Comparison of ENCODE assay signal across 15 mouse cellular contexts in the genomic region with DNA sequence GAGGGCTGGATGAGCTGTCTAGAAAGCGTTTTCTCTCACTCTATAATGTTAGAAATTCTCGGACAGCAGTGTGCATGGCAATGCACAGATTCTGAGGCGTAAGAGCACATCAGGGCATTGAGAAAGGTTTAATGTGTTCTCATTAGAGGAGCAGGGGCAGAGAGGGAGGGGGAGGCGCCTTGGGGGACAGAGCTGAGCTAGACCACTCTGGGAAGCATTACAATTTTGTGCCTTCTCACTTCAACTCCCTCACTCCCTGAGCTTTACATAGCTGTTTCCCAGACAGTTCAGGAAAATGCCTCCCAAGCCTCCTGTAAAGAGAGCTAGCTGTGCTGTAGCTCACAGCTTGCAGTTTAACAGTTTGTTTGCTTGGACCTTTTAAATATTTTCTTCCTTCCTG.
DNase-seq lines count a peak whose midpoint lies in the region; ATAC-seq and TF ChIP-seq lines count a peak whose summit lies in the region.
"Had no signal": no experiment of that assay in that cellular context is flagged by ENCODE, and none has a peak within 500 bp of the region (broad histone marks: within the 10 kb centered on the region; RNA-seq: fewer than 3 reads in every experiment).

No protein-coding gene starts in this region.

- no peak for ATAC-seq in forebrain, postnatal 0 days
- ATAC-seq in limb, embryonic 15.5 days (ENCODE audit: insufficient number of reproducible peaks, low FRiP score, low TSS enrichment, low read depth) = no peak
- no peak for ATAC-seq in intestine, embryonic 16.5 days
- ATAC-seq: liver, postnatal 0 days had no signal

- TF ChIP-seq CTCF in forebrain, postnatal 0 days (IDR thresholded peaks at IDR 0.05; ENCODE audit: low read depth) = no peak

- H3K27ac ChIP-seq in forebrain, embryonic 10.5 days = peak overlapping the region; percentile 83
- H3K27ac ChIP-seq in forebrain, postnatal 0 days (ENCODE audit: low read depth, low read length) = no peak overlapping the region
- H3K27ac ChIP-seq in limb, embryonic 15.5 days = peak overlapping the region; percentile 69
- no peak overlapping the region for H3K27ac ChIP-seq in intestine, embryonic 16.5 days (ENCODE audit: low read length)
- H3K27ac ChIP-seq: left cerebral cortex, adult 2 months had no signal

- DNase-seq in forebrain, embryonic 10.5 days (ENCODE audit: extremely low spot score, low spot score) = peak; percentile 38
- DNase-seq in forebrain, postnatal 0 days = no peak
- DNase-seq in forelimb bud, embryonic 11.5 days (ENCODE audit: low read depth, low spot score) = peak; percentile 20
- peak; percentile 46 for DNase-seq in retina, embryonic 14.5 days (ENCODE audit: low spot score)
- DNase-seq in gastrocnemius, postnatal 4 days (ENCODE audit: low spot score in 2 of 2) = no peak
- no peak for DNase-seq in left cerebral cortex, adult 11 months (ENCODE audit: low spot score)
- DNase-seq: gastrocnemius, postnatal 10 days; heart, postnatal 14 days; kidney, postnatal 10 days; liver, postnatal 0 days; right cerebral cortex, postnatal 25 days; thymus, adult 18-20 months had no signal

- H3K4me1 ChIP-seq in forebrain, embryonic 10.5 days = peaks cover 67% of the 10 kb centered on the region
- peaks cover 7% of the 10 kb centered on the region; the same call in 1 of the 2 replicates for H3K4me1 ChIP-seq in forebrain, postnatal 0 days (ENCODE audit: insufficient read depth)
- peaks cover 22% of the 10 kb centered on the region for H3K4me1 ChIP-seq in limb, embryonic 15.5 days
- no peaks in the 10 kb centered on the region for H3K4me1 ChIP-seq in intestine, embryonic 16.5 days (ENCODE audit: control insufficient read depth, insufficient read depth, low read length)

- no peaks in the 10 kb centered on the region for H3K27me3 ChIP-seq in forebrain, embryonic 10.5 days (ENCODE audit: poor library complexity, severe bottlenecking)
- no peaks in the 10 kb centered on the region for H3K27me3 ChIP-seq in forebrain, postnatal 0 days (ENCODE audit: insufficient read depth, low read length)
- no peaks in the 10 kb centered on the region for H3K27me3 ChIP-seq in limb, embryonic 15.5 days
- no peaks in the 10 kb centered on the region for H3K27me3 ChIP-seq in intestine, embryonic 16.5 days (replicated peaks; ENCODE audit: control insufficient read depth, insufficient read depth, low read length)

- no peaks in the 10 kb centered on the region for H3K36me3 ChIP-seq in forebrain, embryonic 10.5 days (replicated peaks)
- no peaks in the 10 kb centered on the region for H3K36me3 ChIP-seq in forebrain, postnatal 0 days (ENCODE audit: insufficient read depth)
- H3K36me3 ChIP-seq in limb, embryonic 15.5 days = no peaks in the 10 kb centered on the region
- H3K36me3 ChIP-seq in intestine, embryonic 16.5 days (ENCODE audit: control insufficient read depth, insufficient read depth, low read length) = no peaks in the 10 kb centered on the region

- peak overlapping the region; percentile 24; the same call in 1 of the 2 replicates for H3K4me3 ChIP-seq in forebrain, embryonic 10.5 days
- H3K4me3 ChIP-seq in forebrain, postnatal 0 days (ENCODE audit: low read depth, low read length) = no peak overlapping the region
- H3K4me3 ChIP-seq in limb, embryonic 15.5 days = no peak overlapping the region
- H3K4me3 ChIP-seq in intestine, embryonic 16.5 days (ENCODE audit: low read length) = no peak overlapping the region
- H3K4me3 ChIP-seq: left cerebral cortex, adult 2 months had no signal

- WGBS in forebrain, embryonic 10.5 days = 18% methylated on average over 4 of the region's 4 CpGs
- WGBS in forebrain, postnatal 0 days = 11% methylated on average over 4 of the region's 4 CpGs
- 15% methylated on average over 4 of the region's 4 CpGs for WGBS in limb, embryonic 15.5 days
- WGBS in intestine, embryonic 16.5 days = 40% methylated on average over 4 of the region's 4 CpGs

- no peak overlapping the region for H3K4me2 ChIP-seq in forebrain, postnatal 0 days (ENCODE audit: low read depth)
- 0 out of 2 replicates have a peak overlapping the region, but pooled peaks have one; percentile 12 for H3K4me2 ChIP-seq in limb, embryonic 15.5 days
- H3K4me2 ChIP-seq in intestine, embryonic 16.5 days (ENCODE audit: low read depth, low read length) = no peak overlapping the region

- H3K9ac ChIP-seq in forebrain, postnatal 0 days = no peak overlapping the region
- H3K9ac ChIP-seq in limb, embryonic 15.5 days = no peak overlapping the region
- no peak overlapping the region for H3K9ac ChIP-seq in intestine, embryonic 16.5 days (ENCODE audit: low read depth, low read length)
- H3K9ac ChIP-seq: liver, postnatal 0 days had no signal

- no peaks in the 10 kb centered on the region for H3K9me3 ChIP-seq in forebrain, embryonic 10.5 days
- no peaks in the 10 kb centered on the region for H3K9me3 ChIP-seq in forebrain, postnatal 0 days (ENCODE audit: low read length)
- no peaks in the 10 kb centered on the region for H3K9me3 ChIP-seq in limb, embryonic 15.5 days
- no peaks in the 10 kb centered on the region for H3K9me3 ChIP-seq in intestine, embryonic 16.5 days (ENCODE audit: control insufficient read depth, low read length)

Comparison
In these comparisons a context has a peak if more than half of its experiments do, and no peak if none do; other contexts are left out.
1. DNase-seq: peak in forebrain, embryonic 10.5 days (single experiment), forelimb bud, embryonic 11.5 days (single experiment) and retina, embryonic 14.5 days (single experiment); none in forebrain, postnatal 0 days (single experiment), gastrocnemius, postnatal 4 days (0 of 2) and left cerebral cortex, adult 11 months (single experiment).
2. H3K27ac ChIP-seq: peak in forebrain, embryonic 10.5 days (single experiment) and limb, embryonic 15.5 days (single experiment); none in forebrain, postnatal 0 days (single experiment) and intestine, embryonic 16.5 days (single experiment).